Mouse (Mus musculus) MEL (cell line): ENCODE data around the gene Dpyd. TPM values are rescaled to one million over a fixed set of nuclear protein-coding genes. Genes with fewer than 3 reads are reported as not detected.

Experiments used
- DNase-seq: peaks from one replicate; pipeline ENCODE4 v3.0.0; 2011; ENCODE audit warnings: low read depth, low spot score
- H3K27ac ChIP-seq: 2 replicates; pipeline ENCODE4 v1.5.1; 2012; ENCODE audit warnings: low read depth, mild to moderate bottlenecking, control low read depth, low read length, moderate library complexity; ENCODE audit not compliant: control insufficient read depth
- H3K27me3 ChIP-seq, 2 experiments: fragments of 150-350 bp in 1 of 2; sonication (generic) in 1 of 2; 2 replicates each; pipeline ENCODE4 v1.6.1; 2012; ENCODE audit warnings: low read length in 2 of 2, mild to moderate bottlenecking in 2 of 2, improper control_type of control experiment in 1 of 2, moderate library complexity in 1 of 2; ENCODE audit not compliant: insufficient read depth in 2 of 2, control insufficient read depth in 1 of 2
- H3K36me3 ChIP-seq, 2 experiments: 2 replicates each; pipeline ENCODE4 v1.6.1; 2012 to 2014; ENCODE audit warnings: low read length in 2 of 2, improper control_type of control experiment in 1 of 2, inconsistent platforms in 1 of 2, mild to moderate bottlenecking in 1 of 2; ENCODE audit not compliant: insufficient read depth in 2 of 2, control insufficient read depth in 1 of 2
- H3K4me1 ChIP-seq, 2 experiments: fragments of 150-350 bp in 1 of 2; sonication (generic) in 1 of 2; 2 replicates each; pipeline ENCODE4 v1.6.1; 2012; ENCODE audit warnings: low read length in 2 of 2, improper control_type of control experiment in 1 of 2, mild to moderate bottlenecking in 1 of 2; ENCODE audit not compliant: insufficient read depth in 2 of 2, control insufficient read depth in 1 of 2
- H3K4me3 ChIP-seq, 2 experiments: fragments of 150-350 bp in 1 of 2; sonication (generic) in 1 of 2; 2 replicates each; pipeline ENCODE4 v1.5.1; 2012; ENCODE audit warnings: low read depth in 2 of 2, low read length in 2 of 2, mild to moderate bottlenecking in 2 of 2, moderate library complexity in 2 of 2, control low read depth in 1 of 2, improper control_type of control experiment in 1 of 2; ENCODE audit not compliant: control insufficient read depth in 1 of 2, insufficient read depth in 1 of 2
- H3K79me2 ChIP-seq: 2 replicates; pipeline ENCODE4 v1.6.1; 2012; ENCODE audit warnings: mild to moderate bottlenecking, low read length, moderate library complexity; ENCODE audit not compliant: control insufficient read depth, poor library complexity, insufficient read depth
- H3K9ac ChIP-seq: 2 replicates; pipeline ENCODE4 v1.6.1; 2012; ENCODE audit warnings: low read depth, mild to moderate bottlenecking, control low read depth, low read length, moderate library complexity; ENCODE audit not compliant: control insufficient read depth, poor library complexity, severe bottlenecking
- H3K9me3 ChIP-seq: fragments of 150-350 bp; sonication (generic); replicated peaks from 2 replicates; pipeline ENCODE4 v1.6.1; 2012; ENCODE audit warnings: mild to moderate bottlenecking, low read length, improper control_type of control experiment, moderate library complexity; ENCODE audit not compliant: insufficient read depth
- CHD1 ChIP-seq: IDR thresholded peaks from 2 replicates; pipeline ENCODE4 v1.6.1; 2012; ENCODE audit warnings: low read depth, mild to moderate bottlenecking, inconsistent platforms, low read length, improper control_type of control experiment
- CTCF ChIP-seq, 3 experiments: IDR thresholded peaks in 2 of 3; conservative IDR thresholded peaks in 1 of 3; 2 replicates each; pipeline ENCODE4 v1.5.1; 2011 to 2012; ENCODE audit warnings: low read length in 3 of 3, low read depth in 2 of 3, mild to moderate bottlenecking in 2 of 3, improper control_type of control experiment in 1 of 3, inconsistent platforms in 1 of 3, mixed read lengths in 1 of 3, moderate library complexity in 1 of 3; ENCODE audit not compliant: control insufficient read depth in 1 of 3, insufficient read depth in 1 of 3, poor library complexity in 1 of 3, severe bottlenecking in 1 of 3
- E2F4 ChIP-seq: IDR thresholded peaks from 2 replicates; pipeline ENCODE4 v1.6.1; 2011; ENCODE audit warnings: low read depth, low read length, improper control_type of control experiment, borderline replicate concordance
- ELF1 ChIP-seq: IDR thresholded peaks from 2 replicates; pipeline ENCODE4 v1.6.1; 2014; ENCODE audit warnings: low read depth, mild to moderate bottlenecking, inconsistent platforms, low read length, improper control_type of control experiment, moderate library complexity
- ETS1 ChIP-seq: IDR thresholded peaks from 2 replicates; pipeline ENCODE4 v1.6.1; 2012; ENCODE audit warnings: low read depth, mild to moderate bottlenecking, inconsistent platforms, low read length, improper control_type of control experiment, moderate library complexity
- GABPA ChIP-seq: IDR thresholded peaks from 2 replicates; pipeline ENCODE4 v1.6.1; 2012; ENCODE audit warnings: low read depth, mild to moderate bottlenecking, inconsistent platforms, low read length, improper control_type of control experiment, moderate library complexity
- GATA1 ChIP-seq: IDR thresholded peaks from 2 replicates; pipeline ENCODE4 v1.6.1; 2011; ENCODE audit warnings: low read depth, low read length, improper control_type of control experiment
- KAT2A ChIP-seq: conservative IDR thresholded peaks from 2 replicates; pipeline ENCODE4 v1.6.1; 2012; ENCODE audit warnings: low read depth, low read length, improper control_type of control experiment, inconsistent platforms
- MAFK ChIP-seq: IDR thresholded peaks from 2 replicates; pipeline ENCODE4 v1.6.1; 2011; ENCODE audit warnings: low read depth, mild to moderate bottlenecking, low read length, improper control_type of control experiment, borderline replicate concordance
- MAX ChIP-seq: IDR thresholded peaks from 2 replicates; pipeline ENCODE4 v1.6.1; 2011; ENCODE audit warnings: low read length, improper control_type of control experiment
- MAZ ChIP-seq: IDR thresholded peaks from 2 replicates; pipeline ENCODE4 v1.6.1; 2012; ENCODE audit warnings: low read depth, mild to moderate bottlenecking, inconsistent platforms, low read length, improper control_type of control experiment
- NRF1 ChIP-seq: IDR thresholded peaks from 2 replicates; pipeline ENCODE4 v1.6.1; 2014; ENCODE audit warnings: low read depth, mild to moderate bottlenecking, inconsistent platforms, low read length, improper control_type of control experiment, moderate library complexity; ENCODE audit not compliant: poor library complexity, insufficient read depth, severe bottlenecking
- POLR2AphosphoS5 ChIP-seq: IDR thresholded peaks from 2 replicates; pipeline ENCODE4 v1.6.1; 2012; ENCODE audit warnings: low read depth, borderline replicate concordance, mild to moderate bottlenecking, inconsistent platforms, low read length, moderate library complexity, mixed read lengths
- RCOR1 ChIP-seq: IDR thresholded peaks from 2 replicates; pipeline ENCODE4 v1.6.1; 2012; ENCODE audit warnings: low read depth, mild to moderate bottlenecking, inconsistent platforms, low read length, improper control_type of control experiment
- SIN3A ChIP-seq: IDR thresholded peaks from 2 replicates; pipeline ENCODE4 v1.6.1; 2012; ENCODE audit warnings: low read length, improper control_type of control experiment, inconsistent platforms
- SMC3 ChIP-seq: IDR thresholded peaks from 2 replicates; pipeline ENCODE4 v1.6.1; 2011; ENCODE audit warnings: low read depth, low read length, improper control_type of control experiment
- TAL1 ChIP-seq: IDR thresholded peaks from 2 replicates; pipeline ENCODE4 v1.6.1; 2012; ENCODE audit warnings: mild to moderate bottlenecking, inconsistent platforms, low read length, moderate library complexity, mixed read lengths
- TBP ChIP-seq: IDR thresholded peaks from 2 replicates; pipeline ENCODE4 v1.8.0; 2011; ENCODE audit warnings: low read depth, low read length, improper control_type of control experiment
- TCF12 ChIP-seq: IDR thresholded peaks from 2 replicates; pipeline ENCODE4 v1.6.1; 2014; ENCODE audit warnings: low read depth, mild to moderate bottlenecking, inconsistent platforms, low read length, improper control_type of control experiment, moderate library complexity
- ZMIZ1 ChIP-seq: IDR thresholded peaks from 2 replicates; pipeline ENCODE4 v1.6.1; 2012; ENCODE audit warnings: low read depth, mild to moderate bottlenecking, inconsistent platforms, low read length, improper control_type of control experiment, moderate library complexity
- ZNF384 ChIP-seq: IDR thresholded peaks from 2 replicates; pipeline ENCODE4 v1.6.1; 2012; ENCODE audit warnings: low read depth, mild to moderate bottlenecking, inconsistent platforms, low read length, improper control_type of control experiment
- polyA plus RNA-seq, 2 experiments: library from polyadenylated mRNA; stranded (reverse) in 1 of 2; unstranded in 1 of 2; fragments of >175 nt in 1 of 2; fragments of >200 nt in 1 of 2; gene quantifications; 2 replicates each; pipeline versions ENCODE4 v1.2.1 to v1.2.4; 2012; ENCODE audit warnings: low replicate concordance in 2 of 2, low read depth in 1 of 2; ENCODE audit not compliant: insufficient read length in 2 of 2, insufficient read depth in 1 of 2, missing spikeins in 1 of 2
- total RNA-seq: library from RNA; depleted of rRNA; stranded (reverse); fragments of 300-350 nt; gene quantifications from 2 replicates; pipeline ENCODE4 v1.2.3, GENCODE M21; 2012

Gene Dpyd
- total and polyA plus RNA-seq, 3 experiments = not detected

DNA sequence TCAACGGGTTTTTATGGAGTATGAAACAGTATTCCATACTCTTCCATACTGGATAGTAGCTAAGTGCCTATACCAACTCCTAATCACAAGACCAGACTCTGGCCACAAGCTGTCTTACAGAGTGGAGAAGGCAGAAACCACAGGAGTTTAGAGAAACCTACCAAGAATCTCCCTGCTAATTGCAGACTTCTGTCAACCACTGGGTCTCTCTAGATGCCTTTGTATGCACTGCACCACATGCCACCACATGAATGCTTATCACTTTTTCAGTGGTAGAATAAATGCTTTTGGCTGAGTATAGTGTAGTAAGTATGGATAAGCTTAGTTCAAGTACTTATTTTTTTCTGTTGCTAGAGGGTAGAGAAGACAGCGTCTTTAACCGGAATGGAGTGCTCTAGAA, 621.3 kb downstream of the Dpyd start:
- Histone ChIP-seq H3K36me3 (no peaks in the 10 kb centered on the region), H3K4me3 (no peak overlapping the region), H3K27me3 (no peaks in the 10 kb centered on the region)
- TF ChIP-seq GATA1 (no peak), SMC3 (no peak), CHD1 (no peak), MAX (no peak), TAL1 (no peak)
- TF ChIP-seq, all 39 proteins: peak for 0
- H3K79me2 ChIP-seq = no peaks in the 10 kb centered on the region
- H3K9ac ChIP-seq = no peak overlapping the region
- H3K27ac ChIP-seq = no peak overlapping the region
- DNase-seq = no peak
- H3K4me1 ChIP-seq = no peaks in the 10 kb centered on the region
- H3K9me3 ChIP-seq = no peaks in the 10 kb centered on the region

DNA sequence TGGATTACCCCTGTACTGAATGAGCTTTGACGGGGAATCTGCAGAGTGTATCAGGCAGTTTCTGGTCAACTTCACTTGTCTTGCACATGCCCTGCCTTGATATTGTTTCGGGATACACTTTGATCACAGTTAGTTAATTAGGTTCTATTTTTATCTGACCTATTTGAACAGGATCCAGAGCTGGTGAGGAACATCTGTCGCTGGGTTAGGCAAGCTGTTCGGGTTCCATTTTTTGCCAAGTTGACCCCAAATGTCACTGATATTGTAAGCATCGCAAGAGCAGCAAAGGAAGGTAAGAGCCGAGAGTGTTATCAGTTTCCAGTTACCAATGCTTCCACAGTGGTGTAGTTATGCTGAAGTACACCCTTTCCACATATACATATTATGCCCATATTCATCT, 632.1 kb downstream of the Dpyd start:
- no peak for DNase-seq
- no peak overlapping the region for H3K9ac ChIP-seq
- no peaks in the 10 kb centered on the region; the same call in 1 of the 2 replicates for H3K9me3 ChIP-seq
- no peaks in the 10 kb centered on the region for H3K79me2 ChIP-seq
- no peak overlapping the region for H3K27ac ChIP-seq
- no peaks in the 10 kb centered on the region for H3K27me3 ChIP-seq
- TF ChIP-seq SIN3A = no peak
- no peak for TF ChIP-seq ZMIZ1
- no peak for TF ChIP-seq POLR2AphosphoS5
- TF ChIP-seq RCOR1 = no peak
- no peak for TF ChIP-seq MAFK
- TF ChIP-seq TAL1 = no peak
- no peak for TF ChIP-seq CTCF (IDR thresholded peaks at IDR 0.05 in 2 of 3, conservative IDR thresholded peaks at IDR 0.05 in 1 of 3; ENCODE audit: control insufficient read depth in 1 of 3, insufficient read depth in 1 of 3, low read depth in 2 of 3, low read length in 3 of 3, poor library complexity in 1 of 3, severe bottlenecking in 1 of 3)
- TF ChIP-seq GATA1 = no peak
- no peak for TF ChIP-seq ELF1
- no peak for TF ChIP-seq ETS1
- no peak for TF ChIP-seq NRF1
- no peak for TF ChIP-seq ZNF384
- no peak for TF ChIP-seq TBP
- TF ChIP-seq MAZ = no peak
- no peak for TF ChIP-seq KAT2A
- no peak for TF ChIP-seq GABPA
- TF ChIP-seq E2F4 = no peak
- TF ChIP-seq TCF12 = no peak
- no peaks in the 10 kb centered on the region for H3K4me1 ChIP-seq
- H3K36me3 ChIP-seq = no peaks in the 10 kb centered on the region
- no peak overlapping the region for H3K4me3 ChIP-seq
